ENCODE assay signal across 8 mouse cellular contexts in the genomic region with DNA sequence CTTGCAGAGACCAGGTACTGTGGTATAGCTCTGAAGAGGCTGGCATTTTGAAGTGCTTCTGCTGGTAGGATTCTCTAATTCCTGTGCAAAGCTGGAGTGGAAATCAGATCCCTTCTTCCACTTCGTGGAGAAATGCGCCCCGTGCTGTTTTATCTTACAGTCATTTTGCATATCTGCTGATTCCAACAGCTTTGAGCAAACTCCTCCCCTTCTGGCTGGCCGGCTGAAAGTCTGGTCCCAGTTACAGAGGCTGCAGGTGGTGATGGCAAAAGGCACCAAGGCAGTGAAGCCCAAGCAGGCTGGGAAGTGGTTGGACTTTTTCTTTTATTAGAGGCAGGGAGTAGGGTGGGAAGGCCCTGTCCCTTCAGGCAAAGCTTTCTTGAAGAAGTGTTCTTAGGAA.
A peak's percentile ranks its signal among the peaks of the same experiment; 100 is the strongest.
DNase-seq lines count a peak whose midpoint lies in the region; ATAC-seq and TF ChIP-seq lines count a peak whose summit lies in the region.

No protein-coding gene starts in this region.

- intact Hi-C loops in left cerebral cortex, adult 2 months (cut with DNase I): no loop called here
- intact Hi-C loops in left cerebral cortex, postnatal 14 days (cut with DNase I): no loop called here

- H3K9me3 ChIP-seq in heart, postnatal 0 days (replicated peaks; ENCODE audit: control insufficient read depth, low read length): no peaks in the 10 kb centered on the region
- H3K9me3 ChIP-seq in limb, embryonic 14.5 days (ENCODE audit: control insufficient read depth, low read length): no peaks in the 10 kb centered on the region
- no peaks in the 10 kb centered on the region for H3K9me3 ChIP-seq in neural tube, embryonic 13.5 days

- H3K27ac ChIP-seq in left cerebral cortex, adult 2 months: peak overlapping the region; percentile 34; the same call in 1 of the 2 replicates
- peak overlapping the region; percentile 82 for H3K27ac ChIP-seq in embryonic fibroblast, embryonic 13.5 days (ENCODE audit: insufficient read depth, low read length)
- H3K27ac ChIP-seq in heart, postnatal 0 days (ENCODE audit: low read depth): peak overlapping the region; percentile 97
- H3K27ac ChIP-seq in limb, embryonic 14.5 days (replicated peaks; ENCODE audit: low read depth, low read length): no peak overlapping the region; the same call in 1 of the 2 replicates
- H3K27ac ChIP-seq in neural tube, embryonic 13.5 days (replicated peaks): peak overlapping the region; percentile 38; the same call in 1 of the 2 replicates

- DNase-seq in left cerebral cortex, adult 2 months (ENCODE audit: extremely low spot score in 1 of 2, low spot score in 2 of 2): no peak
- no peak for DNase-seq in left cerebral cortex, postnatal 14 days (ENCODE audit: low spot score in 2 of 2)
- peak; percentile 67 for DNase-seq in adipocyte (ENCODE audit: low spot score)
- DNase-seq in heart, postnatal 0 days (ENCODE audit: low spot score): peak; percentile 79
- DNase-seq in limb, embryonic 14.5 days (ENCODE audit: low spot score): peak; percentile 57

- no peak for TF ChIP-seq EP300 in heart, postnatal 0 days (IDR thresholded peaks at IDR 0.05; ENCODE audit: low read depth)

- no peaks in the 10 kb centered on the region for H3K36me3 ChIP-seq in heart, postnatal 0 days (replicated peaks; ENCODE audit: control insufficient read depth, insufficient read depth, low read length)
- H3K36me3 ChIP-seq in limb, embryonic 14.5 days (ENCODE audit: control insufficient read depth, insufficient read depth, low read length): no peaks in the 10 kb centered on the region
- H3K36me3 ChIP-seq in neural tube, embryonic 13.5 days: no peaks in the 10 kb centered on the region

- no peak overlapping the region for H3K4me3 ChIP-seq in left cerebral cortex, adult 2 months
- no peak overlapping the region for H3K4me3 ChIP-seq in embryonic fibroblast, embryonic 13.5 days (ENCODE audit: insufficient read depth, low read length)
- peak overlapping the region; percentile 26 for H3K4me3 ChIP-seq in heart, postnatal 0 days (ENCODE audit: low read depth, low read length)
- H3K4me3 ChIP-seq in limb, embryonic 14.5 days (replicated peaks; ENCODE audit: low read length): no peak overlapping the region
- H3K4me3 ChIP-seq in neural tube, embryonic 13.5 days: no peak overlapping the region

- H3K9ac ChIP-seq in heart, postnatal 0 days (replicated peaks; ENCODE audit: low read depth, low read length): peak overlapping the region; percentile 29; the same call in 1 of the 2 replicates
- H3K9ac ChIP-seq in limb, embryonic 14.5 days (ENCODE audit: low read depth, low read length, severe bottlenecking): no peak overlapping the region
- H3K9ac ChIP-seq in neural tube, embryonic 13.5 days: no peak overlapping the region

- no peak for TF ChIP-seq CTCF in left cerebral cortex, adult 2 months (IDR thresholded peaks at IDR 0.05)
- no peak for TF ChIP-seq CTCF in embryonic fibroblast, embryonic 13.5 days (IDR thresholded peaks at IDR 0.05; ENCODE audit: borderline replicate concordance, insufficient read depth, low read length)
- TF ChIP-seq CTCF in heart, postnatal 0 days (IDR thresholded peaks at IDR 0.05; ENCODE audit: low read depth): no peak

- peak; percentile 23; the same call in 1 of the 2 replicates for ATAC-seq in heart, postnatal 0 days (ENCODE audit: insufficient read depth, low read depth)
- peak; percentile 24; the same call in 1 of the 2 replicates for ATAC-seq in limb, embryonic 14.5 days (ENCODE audit: low FRiP score, low read depth)
- no peak for ATAC-seq in neural tube, embryonic 13.5 days (ENCODE audit: low read depth)
- ATAC-seq in inflammation-experienced regulatory T-cells, adult 6 months: no peak

- H3K4me2 ChIP-seq in heart, postnatal 0 days (ENCODE audit: low read depth, low read length): peak overlapping the region; percentile 82
- peak overlapping the region; percentile 87 for H3K4me2 ChIP-seq in limb, embryonic 14.5 days (replicated peaks; ENCODE audit: low read depth, low read length, severe bottlenecking)
- H3K4me2 ChIP-seq in neural tube, embryonic 13.5 days: peak overlapping the region; percentile 24; the same call in 1 of the 2 replicates

- H3K27me3 ChIP-seq in heart, postnatal 0 days (ENCODE audit: control insufficient read depth, insufficient read depth, low read length): no peaks in the 10 kb centered on the region
- no peaks in the 10 kb centered on the region for H3K27me3 ChIP-seq in limb, embryonic 14.5 days (ENCODE audit: control insufficient read depth, insufficient read depth, low read length)
- H3K27me3 ChIP-seq in neural tube, embryonic 13.5 days: peaks cover 3% of the 10 kb centered on the region; the same call in 1 of the 2 replicates

- peaks cover 8% of the 10 kb centered on the region for H3K4me1 ChIP-seq in embryonic fibroblast, embryonic 13.5 days (ENCODE audit: control insufficient read depth, insufficient read depth, low read length)
- peaks cover 53% of the 10 kb centered on the region for H3K4me1 ChIP-seq in heart, postnatal 0 days (ENCODE audit: control insufficient read depth, insufficient read depth)
- peaks cover 39% of the 10 kb centered on the region for H3K4me1 ChIP-seq in limb, embryonic 14.5 days (ENCODE audit: control insufficient read depth, insufficient read depth, low read length)
- H3K4me1 ChIP-seq in neural tube, embryonic 13.5 days (replicated peaks): peaks cover 40% of the 10 kb centered on the region

- no peak for TF ChIP-seq POLR2A in embryonic fibroblast, embryonic 13.5 days (IDR thresholded peaks at IDR 0.05; ENCODE audit: low read depth, low read length)
- TF ChIP-seq POLR2A in limb, embryonic 14.5 days (IDR thresholded peaks at IDR 0.05; ENCODE audit: borderline replicate concordance, extremely low read depth, insufficient read depth, insufficient read length): no peak

- under 1% methylated on average over 4 of the region's 4 CpGs for WGBS in heart, postnatal 0 days
- WGBS in limb, embryonic 14.5 days: under 1% methylated on average over 4 of the region's 4 CpGs
- WGBS in neural tube, embryonic 13.5 days: 6% methylated on average over 4 of the region's 4 CpGs

Comparison
In these comparisons a context has a peak if more than half of its experiments do, and no peak if none do; other contexts are left out.
1. DNase-seq: peak in adipocyte (single experiment), heart, postnatal 0 days (single experiment) and limb, embryonic 14.5 days (single experiment); none in left cerebral cortex, adult 2 months (0 of 2) and left cerebral cortex, postnatal 14 days (0 of 2).
2. ATAC-seq: peak in heart, postnatal 0 days (single experiment) and limb, embryonic 14.5 days (single experiment); none in neural tube, embryonic 13.5 days (single experiment) and inflammation-experienced regulatory T-cells, adult 6 months (single experiment).
3. H3K4me2 ChIP-seq: peak in every context shown above with its lines; median percentile 87 in limb, embryonic 14.5 days; 82 in heart, postnatal 0 days; 24 in neural tube, embryonic 13.5 days.